Comparison of ENCODE assay signal across 8 mouse cellular contexts in genomic region chr15:102326022-102326576, GRCm38 (mm10). TPM values are rescaled to one million over a fixed set of nuclear protein-coding genes. Genes with fewer than 3 reads are reported as not detected.
DNase-seq lines count a peak whose midpoint lies in the region; ATAC-seq and TF ChIP-seq lines count a peak whose summit lies in the region.

Gene Pfdn5 (plus strand): TSS chr15:102326116.

- H3K4me1 ChIP-seq in cortical plate, adult 2 months (ENCODE audit: control insufficient read depth, insufficient read depth, low read length) = no peaks in the 10 kb centered on the region; the same call in 1 of the 2 replicates
- H3K4me1 ChIP-seq in hindbrain, postnatal 0 days (ENCODE audit: insufficient read depth, low read length) = peaks cover 8% of the 10 kb centered on the region; the same call in 1 of the 2 replicates

- H3K27ac ChIP-seq in cortical plate, adult 2 months (ENCODE audit: insufficient read depth, low read length) = peak within 1 kb of the TSS; percentile 56; the same call in 1 of the 2 replicates
- peak within 1 kb of the TSS; percentile 81 for H3K27ac ChIP-seq in hindbrain, postnatal 0 days
- H3K27ac ChIP-seq in macrophage = peak within 1 kb of the TSS; percentile 72

- H3K9ac ChIP-seq in hindbrain, postnatal 0 days (replicated peaks; ENCODE audit: low read length) = peak within 1 kb of the TSS; percentile 79

- H3K27me3 ChIP-seq in hindbrain, postnatal 0 days (ENCODE audit: insufficient read depth, low read length) = no peaks in the 10 kb centered on the region

- peaks cover 5% of the 10 kb centered on the region; the same call in 1 of the 2 replicates for H3K36me3 ChIP-seq in hindbrain, postnatal 0 days (ENCODE audit: insufficient read depth, low read length)
- peaks cover 13% of the 10 kb centered on the region; the same call in 1 of the 2 replicates for H3K36me3 ChIP-seq in macrophage (ENCODE audit: inconsistent target)

- 0 out of 2 replicates have a peak, but pooled peaks have one; percentile 6 for TF ChIP-seq CTCF in cortical plate, adult 2 months (IDR thresholded peaks at IDR 0.05; ENCODE audit: extremely low read depth, insufficient read depth, low read length)
- peak; percentile 67 for TF ChIP-seq CTCF in hindbrain, postnatal 0 days (IDR thresholded peaks at IDR 0.05; ENCODE audit: low read depth)

- H3K4me2 ChIP-seq in hindbrain, postnatal 0 days (ENCODE audit: low read depth, low read length) = peak within 1 kb of the TSS; percentile 90

- H3K4me3 ChIP-seq in cortical plate, adult 2 months (ENCODE audit: insufficient read depth, low read length) = peak within 1 kb of the TSS; percentile 97
- H3K4me3 ChIP-seq in hindbrain, postnatal 0 days (ENCODE audit: low read length) = peak within 1 kb of the TSS; percentile 85
- H3K4me3 ChIP-seq in macrophage (ENCODE audit: inconsistent target) = peak within 1 kb of the TSS; percentile 96

- WGBS in hindbrain, postnatal 0 days = under 1% methylated on average over 40 of the region's 40 CpGs
- WGBS in macrophage (ENCODE audit: missing documents) = under 1% methylated on average over 30 of the region's 40 CpGs

- peak; percentile 87 for DNase-seq in adipocyte (ENCODE audit: low spot score)
- DNase-seq in gastrocnemius, adult 8-10 months (ENCODE audit: low spot score in 2 of 2) = peak; percentile 69 to 78
- DNase-seq in hindbrain, postnatal 0 days (ENCODE audit: low spot score) = peak; percentile 92
- DNase-seq in left cerebral cortex, adult 18-20 months (ENCODE audit: low spot score in 2 of 2) = peak; percentile 86 to 90
- DNase-seq in retina, postnatal 7 days (ENCODE audit: low read depth, low spot score) = peak; percentile 68
- DNase-seq in urinary bladder, adult 18-20 months (ENCODE audit: low spot score in 2 of 2) = peak; percentile 69 to 76

- H3K79me2 ChIP-seq in macrophage (ENCODE audit: inconsistent target) = peaks cover 21% of the 10 kb centered on the region

- peak; percentile 95 for ATAC-seq in hindbrain, postnatal 0 days

- TF ChIP-seq POLR2A in cortical plate, adult 2 months (IDR thresholded peaks at IDR 0.05; ENCODE audit: extremely low read depth, insufficient read depth, low read length) = peak; percentile 63; the same call in 1 of the 2 replicates

- H3K9me3 ChIP-seq in hindbrain, postnatal 0 days (ENCODE audit: low read length) = no peaks in the 10 kb centered on the region

RNA-seq across cellular contexts. Expression of gene Pfdn5, which starts in this region (rescaled TPM):
- polyA plus RNA-seq in cortical plate, adult 2 months (2012; rRNA removed) = 466 and 495 TPM in 2 replicates
- total RNA-seq in gastrocnemius, adult 8-10 months (2022) = 100 to 1,000 TPM; 260 to 281 (median 273) TPM
- 119 and 139 TPM in 2 replicates for total RNA-seq in hindbrain, postnatal 0 days (2014; rRNA removed)
- 531 and 540 TPM in 2 replicates for polyA plus RNA-seq in hindbrain, postnatal 0 days (2015; fragmentation: Nextera tagmentation; extraction: Ambion mirVana)
- 100 to 1,000 TPM; 467 to 479 TPM for total RNA-seq in left cerebral cortex, adult 18-20 months (2021)
- 10 to 100 TPM; 18.0 to 66.8 (median 47.8) TPM for total RNA-seq in macrophage (2018; cell fraction: chromatin; rRNA removed)
- total RNA-seq in macrophage (2018; cell fraction: cytosol; rRNA removed) = 100 to 1,000 TPM; 166 to 430 (median 223) TPM
- 10 to 100 TPM; 35.9 to 91.4 (median 60.9) TPM for total RNA-seq in macrophage (2018; cell fraction: nucleus; rRNA removed)
- polyA plus RNA-seq in macrophage (2018) = 258 to 355 TPM (median 355 TPM) in 3 replicates

Comparison
In these comparisons a context has a peak if more than half of its experiments do, and no peak if none do; other contexts are left out.
1. Peak in every context shown above with its lines: DNase-seq, ATAC-seq, H3K4me3 ChIP-seq and H3K27ac ChIP-seq.